In genomic region chr19:14507911-14508310, GRCm38 (mm10) we compare ENCODE assay signal across 20 mouse cellular contexts.
DNase-seq lines count a peak whose midpoint lies in the region; ATAC-seq lines count a peak whose summit lies in the region.
"Had no signal": no experiment of that assay in that cellular context is flagged by ENCODE, and none has a peak within 500 bp of the region (broad histone marks: within the 10 kb centered on the region; RNA-seq: fewer than 3 reads in every experiment).

No protein-coding gene starts in this region.

- no peak overlapping the region for H3K4me2 ChIP-seq in hindbrain, embryonic 16.5 days (ENCODE audit: low read length)
- H3K4me2 ChIP-seq in midbrain, embryonic 12.5 days (replicated peaks) = 0 out of 2 replicates have a peak overlapping the region, but pooled peaks have one; percentile 6
- no peak overlapping the region for H3K4me2 ChIP-seq in midbrain, embryonic 16.5 days (ENCODE audit: low read length)
- H3K4me2 ChIP-seq: heart, embryonic 11.5 days; heart, embryonic 15.5 days; hindbrain, embryonic 14.5 days had no signal

- no peak overlapping the region for H3K9ac ChIP-seq in hindbrain, embryonic 16.5 days (ENCODE audit: low read depth, low read length)
- H3K9ac ChIP-seq in midbrain, embryonic 12.5 days (replicated peaks) = no peak overlapping the region
- no peak overlapping the region for H3K9ac ChIP-seq in midbrain, embryonic 16.5 days (ENCODE audit: low read depth, low read length)
- H3K9ac ChIP-seq: forebrain, postnatal 0 days; heart, embryonic 15.5 days; hindbrain, embryonic 14.5 days had no signal

- no peaks in the 10 kb centered on the region for H3K9me3 ChIP-seq in hindbrain, embryonic 10.5 days
- H3K9me3 ChIP-seq in hindbrain, embryonic 16.5 days (ENCODE audit: control insufficient read depth, low read length) = no peaks in the 10 kb centered on the region
- no peaks in the 10 kb centered on the region for H3K9me3 ChIP-seq in midbrain, embryonic 12.5 days
- no peaks in the 10 kb centered on the region for H3K9me3 ChIP-seq in midbrain, embryonic 16.5 days (replicated peaks; ENCODE audit: control insufficient read depth, low read length, poor library complexity, severe bottlenecking)
- H3K9me3 ChIP-seq: embryonic facial prominence, embryonic 10.5 days; G1E; heart, embryonic 15.5 days had no signal

- DNase-seq in hindbrain, embryonic 10.5 days (ENCODE audit: low spot score) = no peak
- DNase-seq in kidney, adult 18-20 months = no peak
- no peak for DNase-seq in thymus, adult 18-20 months
- DNase-seq: adrenal gland, postnatal 14 days; cerebellum, adult 2 months; cerebellum, postnatal 10 days; forebrain, postnatal 0 days; gastrocnemius, postnatal 10 days; heart, adult 2 months; heart, postnatal 14 days had no signal

- H3K4me1 ChIP-seq in hindbrain, embryonic 10.5 days (replicated peaks) = peaks cover 51% of the 10 kb centered on the region
- H3K4me1 ChIP-seq in hindbrain, embryonic 16.5 days (ENCODE audit: control insufficient read depth, insufficient read depth, low read depth, low read length) = peaks cover 16% of the 10 kb centered on the region
- peaks cover 9% of the 10 kb centered on the region for H3K4me1 ChIP-seq in brown adipose tissue, adult 24 weeks (ENCODE audit: control insufficient read depth, insufficient read depth, insufficient read length, low read length)
- H3K4me1 ChIP-seq in midbrain, embryonic 12.5 days = peaks cover 47% of the 10 kb centered on the region
- H3K4me1 ChIP-seq in midbrain, embryonic 16.5 days (ENCODE audit: control insufficient read depth, insufficient read depth, low read length) = peaks cover 40% of the 10 kb centered on the region

- peak overlapping the region; percentile 29; the same call in 1 of the 2 replicates for H3K27ac ChIP-seq in hindbrain, embryonic 10.5 days
- no peak overlapping the region for H3K27ac ChIP-seq in hindbrain, embryonic 16.5 days (ENCODE audit: low read depth, low read length)
- peak overlapping the region; percentile 54; the same call in 1 of the 2 replicates for H3K27ac ChIP-seq in brown adipose tissue, adult 24 weeks (replicated peaks; ENCODE audit: low read depth, low read length)
- peak overlapping the region; percentile 56 for H3K27ac ChIP-seq in midbrain, embryonic 12.5 days (replicated peaks)
- H3K27ac ChIP-seq in midbrain, embryonic 16.5 days (ENCODE audit: low read length) = peak overlapping the region; percentile 33; the same call in 1 of the 2 replicates
- H3K27ac ChIP-seq: embryonic facial prominence, embryonic 10.5 days had no signal

- ATAC-seq in hindbrain, embryonic 16.5 days = no peak
- ATAC-seq in midbrain, embryonic 12.5 days (ENCODE audit: low FRiP score, low read depth) = no peak
- no peak for ATAC-seq in midbrain, embryonic 16.5 days
- ATAC-seq: forebrain, postnatal 0 days; intestine, embryonic 16.5 days had no signal

- H3K36me3 ChIP-seq in hindbrain, embryonic 10.5 days = peaks cover 10% of the 10 kb centered on the region; the same call in 1 of the 2 replicates
- H3K36me3 ChIP-seq in hindbrain, embryonic 16.5 days (ENCODE audit: control insufficient read depth, insufficient read depth, low read length) = no peaks in the 10 kb centered on the region
- H3K36me3 ChIP-seq in midbrain, embryonic 12.5 days = 0 out of 2 replicates have a peak, but pooled peaks cover 3% of the 10 kb centered on the region
- H3K36me3 ChIP-seq in midbrain, embryonic 16.5 days (ENCODE audit: control insufficient read depth, insufficient read depth, low read length) = no peaks in the 10 kb centered on the region
- H3K36me3 ChIP-seq: heart, embryonic 15.5 days had no signal

- WGBS in hindbrain, embryonic 10.5 days = 65% methylated on average over 2 of the region's 2 CpGs
- WGBS in hindbrain, embryonic 16.5 days = 64% methylated on average over 2 of the region's 2 CpGs
- 49% methylated on average over 2 of the region's 2 CpGs for WGBS in midbrain, embryonic 12.5 days
- 44% methylated on average over 2 of the region's 2 CpGs for WGBS in midbrain, embryonic 16.5 days

- peaks cover 6% of the 10 kb centered on the region for H3K27me3 ChIP-seq in hindbrain, embryonic 10.5 days (ENCODE audit: insufficient read depth, poor library complexity, severe bottlenecking)
- H3K27me3 ChIP-seq in hindbrain, embryonic 16.5 days (replicated peaks; ENCODE audit: control insufficient read depth, insufficient read depth, low read length) = no peaks in the 10 kb centered on the region
- H3K27me3 ChIP-seq in midbrain, embryonic 12.5 days = peaks cover 23% of the 10 kb centered on the region
- H3K27me3 ChIP-seq in midbrain, embryonic 16.5 days (ENCODE audit: control insufficient read depth, insufficient read depth, low read depth, low read length) = no peaks in the 10 kb centered on the region
- H3K27me3 ChIP-seq: heart, embryonic 15.5 days had no signal

- H3K4me3 ChIP-seq in hindbrain, embryonic 10.5 days = no peak overlapping the region
- H3K4me3 ChIP-seq in hindbrain, embryonic 16.5 days (ENCODE audit: low read length) = no peak overlapping the region
- H3K4me3 ChIP-seq in brown adipose tissue, adult 24 weeks (ENCODE audit: insufficient read depth, low read depth, low read length) = no peak overlapping the region
- no peak overlapping the region for H3K4me3 ChIP-seq in midbrain, embryonic 12.5 days
- no peak overlapping the region for H3K4me3 ChIP-seq in midbrain, embryonic 16.5 days (ENCODE audit: low read depth, low read length)
- H3K4me3 ChIP-seq: embryonic facial prominence, embryonic 10.5 days; heart, adult 2 months; heart, embryonic 15.5 days had no signal
